Comparison of ENCODE assay signal across 10 mouse cellular contexts in the genomic region with DNA sequence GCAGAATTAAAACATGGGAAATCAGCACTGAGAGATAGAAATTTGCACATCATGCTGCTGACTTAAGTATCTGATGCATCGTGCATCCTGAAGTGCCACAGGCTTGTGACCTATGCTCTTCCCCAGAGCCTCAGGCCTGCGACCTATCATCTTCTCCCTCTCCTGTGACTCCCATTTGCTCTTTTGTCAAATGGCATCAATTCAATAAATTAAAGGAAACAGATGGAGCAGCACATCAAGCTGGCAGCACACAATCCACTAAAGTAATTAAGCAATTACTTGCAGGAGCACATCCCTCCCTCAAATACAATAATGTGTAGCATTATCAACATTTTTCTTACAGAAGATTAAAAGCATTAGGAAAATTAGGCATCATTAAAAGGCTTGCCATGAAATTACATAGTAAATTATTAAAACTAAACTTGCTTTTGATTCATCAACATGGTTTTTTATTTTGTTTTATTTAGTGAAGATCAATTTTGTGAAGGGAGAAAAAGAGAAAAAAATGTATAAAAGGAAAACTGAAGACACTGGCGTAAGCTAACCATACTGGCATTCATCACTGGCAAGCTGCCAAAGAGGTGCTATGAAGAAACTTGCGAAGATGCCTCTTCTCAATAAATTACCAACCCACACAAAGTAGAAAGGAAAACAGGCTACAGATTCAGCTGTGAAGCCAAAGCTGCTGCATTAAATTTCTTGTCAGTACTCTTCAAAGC.
DNase-seq lines count a peak whose midpoint lies in the region; ATAC-seq lines count a peak whose summit lies in the region.
"Had no signal": no experiment of that assay in that cellular context is flagged by ENCODE, and none has a peak within 500 bp of the region (broad histone marks: within the 10 kb centered on the region; RNA-seq: fewer than 3 reads in every experiment).

No protein-coding gene starts in this region.

- WGBS in kidney, embryonic 15.5 days: 50% methylated on average over 4 of the region's 4 CpGs

- H3K36me3 ChIP-seq in kidney, embryonic 15.5 days: no peaks in the 10 kb centered on the region
- H3K36me3 ChIP-seq: liver, embryonic 13.5 days had no signal

- H3K27ac ChIP-seq in kidney, embryonic 15.5 days: no peak overlapping the region
- H3K27ac ChIP-seq: liver, embryonic 13.5 days had no signal

- peak; percentile 8 for DNase-seq in adrenal gland, postnatal 14 days
- no peak for DNase-seq in adrenal gland, adult 8-10 months
- DNase-seq in kidney, postnatal 14 days: peak; percentile 7
- DNase-seq in left cerebral cortex, adult 11 months (ENCODE audit: low spot score): peak; percentile 0
- peak; percentile 54 to 59 for DNase-seq in right cerebral cortex, adult 2 months (ENCODE audit: low spot score in 2 of 2)
- no peak for DNase-seq in heart, postnatal 10 days
- DNase-seq: liver, embryonic 13.5 days; thymus, postnatal 25 days had no signal

- H3K4me2 ChIP-seq in kidney, embryonic 15.5 days: no peak overlapping the region
- H3K4me2 ChIP-seq: liver, embryonic 13.5 days had no signal

- H3K27me3 ChIP-seq in kidney, embryonic 15.5 days: no peaks in the 10 kb centered on the region
- H3K27me3 ChIP-seq: liver, embryonic 13.5 days had no signal

- no peaks in the 10 kb centered on the region for H3K9me3 ChIP-seq in kidney, embryonic 15.5 days (replicated peaks)
- H3K9me3 ChIP-seq: liver, embryonic 13.5 days had no signal

- no peak for ATAC-seq in kidney, embryonic 15.5 days (replicated peaks; ENCODE audit: low FRiP score)
- ATAC-seq in megakaryocyte, adult 5-6 weeks (ENCODE audit: poor library complexity, severe bottlenecking): no peak

- no peaks in the 10 kb centered on the region for H3K4me1 ChIP-seq in kidney, embryonic 15.5 days
- H3K4me1 ChIP-seq: liver, embryonic 13.5 days had no signal

- intact Hi-C loops in heart, postnatal 10 days (cut with DNase I): no loop called here

- H3K4me3 ChIP-seq in kidney, embryonic 15.5 days (replicated peaks): no peak overlapping the region
- H3K4me3 ChIP-seq: liver, embryonic 13.5 days had no signal

- H3K9ac ChIP-seq in kidney, embryonic 15.5 days: no peak overlapping the region
- H3K9ac ChIP-seq: liver, embryonic 13.5 days had no signal

Comparison
In these comparisons a context has a peak if more than half of its experiments do, and no peak if none do; other contexts are left out.
1. DNase-seq: peak in adrenal gland, postnatal 14 days (single experiment), kidney, postnatal 14 days (single experiment), left cerebral cortex, adult 11 months (single experiment) and right cerebral cortex, adult 2 months (2 of 2); none in adrenal gland, adult 8-10 months (single experiment) and heart, postnatal 10 days (0 of 2).